Mouse (Mus musculus) embryonic facial prominence, embryonic 12.5 days (tissue): Measurements from ENCODE around the gene Cfl1. TPM values are rescaled to one million over a fixed set of nuclear protein-coding genes. Genes with fewer than 3 reads are reported as not detected.

ENCODE experiments used
- ATAC-seq: fragments of 200-750 bp; cut with Nextera tagmentation; 2 replicates; pipeline ENCODE4 v1.8.0; 2017; ENCODE audit not compliant: insufficient number of reproducible peaks, insufficient read depth, low FRiP score, low TSS enrichment
- H3K27ac ChIP-seq: fragments of 300-500 bp; sonication (generic); 2 replicates; pipeline ENCODE4 v1.5.1; 2016; ENCODE audit warnings: mild to moderate bottlenecking
- H3K27me3 ChIP-seq: fragments of 300-500 bp; sonication (generic); 2 replicates; pipeline ENCODE4 v1.6.1; 2016; ENCODE audit warnings: mild to moderate bottlenecking, moderate library complexity
- H3K36me3 ChIP-seq: fragments of 300-500 bp; sonication (generic); 2 replicates; pipeline ENCODE4 v1.6.1; 2016; ENCODE audit warnings: mild to moderate bottlenecking
- H3K4me1 ChIP-seq: fragments of 300-500 bp; sonication (generic); 2 replicates; pipeline ENCODE4 v1.6.1; 2016
- H3K4me2 ChIP-seq: fragments of 300-500 bp; sonication (generic); replicated peaks from 2 replicates; pipeline ENCODE4 v1.6.1; 2016; ENCODE audit warnings: mild to moderate bottlenecking, moderate library complexity
- H3K4me3 ChIP-seq: fragments of 300-500 bp; sonication (generic); 2 replicates; pipeline ENCODE4 v1.5.1; 2016; ENCODE audit warnings: mild to moderate bottlenecking
- H3K9ac ChIP-seq: fragments of 300-500 bp; sonication (generic); 2 replicates; pipeline ENCODE4 v1.6.1; 2016; ENCODE audit warnings: mild to moderate bottlenecking, moderate library complexity
- H3K9me3 ChIP-seq: fragments of 300-500 bp; sonication (generic); 2 replicates; pipeline ENCODE4 v1.6.1; 2016; ENCODE audit warnings: mild to moderate bottlenecking, moderate library complexity
- WGBS: fragments of 180-500 bp; shearing (Covaris S2); methylation state at CpG from one replicate; pipeline ENCODE4 v1.1.7; 2016; 5-methylcytosine and 5-hydroxymethylcytosine counted together
- polyA plus RNA-seq: library from polyadenylated mRNA; unstranded; fragments of >200 nt; fragmentation: Nextera tagmentation; extraction: Ambion mirVana; gene quantifications from 2 replicates; pipeline ENCODE4 v1.2.1, GENCODE M21; 2016

Gene Cfl1
- polyA plus RNA-seq, 1 experiment from 2014 or later: 2,582 TPM

DNA sequence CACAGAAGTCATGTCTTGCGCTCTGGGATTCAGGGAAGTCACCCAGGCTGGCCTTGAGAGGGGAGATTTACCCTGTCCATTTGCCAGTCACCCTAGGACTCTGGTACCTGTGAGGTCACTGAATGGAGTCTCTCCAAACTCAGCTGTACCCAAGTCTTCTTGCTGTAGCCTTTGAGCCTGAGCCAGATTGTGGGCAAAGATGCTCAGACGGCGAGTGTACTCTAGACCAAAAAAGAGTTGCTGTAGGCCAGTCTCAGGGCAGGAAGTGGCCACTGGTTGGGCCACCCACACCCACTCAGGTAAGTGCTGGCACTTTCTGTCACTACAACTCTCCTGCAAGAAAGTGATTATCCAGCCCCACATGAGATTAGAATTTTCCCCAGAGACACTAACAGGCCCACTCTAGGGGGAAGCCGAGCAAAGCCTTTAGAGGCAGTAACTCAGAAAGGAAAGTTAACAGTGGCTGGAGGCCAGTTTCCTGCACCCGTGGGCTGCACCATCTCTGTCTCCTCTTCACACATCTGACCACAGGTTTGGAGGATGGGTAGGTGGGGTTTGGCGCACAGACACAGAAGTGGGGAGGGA, 23.2 kb upstream of the Cfl1 start:
- H3K9ac ChIP-seq: no peak overlapping the region
- ATAC-seq: no peak
- no peaks in the 10 kb centered on the region; the same call in 1 of the 2 replicates for H3K27me3 ChIP-seq
- peaks cover 54% of the 10 kb centered on the region for H3K36me3 ChIP-seq
- WGBS: 88% methylated on average over 6 of the region's 6 CpGs
- H3K4me3 ChIP-seq: no peak overlapping the region
- H3K4me1 ChIP-seq: peaks cover 4% of the 10 kb centered on the region; the same call in 1 of the 2 replicates
- no peak overlapping the region for H3K27ac ChIP-seq
- H3K9me3 ChIP-seq: no peaks in the 10 kb centered on the region
- H3K4me2 ChIP-seq: no peak overlapping the region

DNA sequence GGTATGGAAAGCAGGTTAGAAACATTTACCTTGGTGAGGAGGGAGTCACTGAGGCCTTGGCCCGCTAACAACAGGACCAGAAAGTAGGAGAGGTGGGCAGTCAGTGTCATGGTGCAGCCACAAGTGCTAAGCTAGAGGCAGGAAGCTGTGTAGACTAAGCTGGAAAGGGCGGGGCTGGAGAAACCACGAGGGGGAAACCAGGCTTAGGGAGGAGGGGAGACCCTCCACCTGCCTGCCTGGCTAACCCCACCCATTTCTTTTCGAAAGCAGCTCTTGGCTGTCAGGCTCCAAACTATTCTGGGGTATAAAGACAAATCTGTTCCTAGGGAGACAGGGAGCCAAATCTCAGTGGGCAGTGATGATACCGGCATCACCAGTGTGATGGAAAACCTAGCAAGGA, 21.9 kb upstream of the Cfl1 start, which contains the start of gene Ctsw:
Gene Ctsw, minus strand, starts transcription at position 134 of the 400 bp plus-strand sequence.
- 58% methylated on average over 5 of the region's 5 CpGs for WGBS
- Histone ChIP-seq H3K27ac (no peak within 1 kb of the TSS), H3K27me3 (no peaks in the 10 kb centered on the region; the same call in 1 of the 2 replicates), H3K9me3 (no peaks in the 10 kb centered on the region), H3K9ac (no peak within 1 kb of the TSS), H3K4me1 (peaks cover 4% of the 10 kb centered on the region; the same call in 1 of the 2 replicates), H3K4me2 (no peak within 1 kb of the TSS), H3K4me3 (no peak within 1 kb of the TSS), H3K36me3 (peaks cover 40% of the 10 kb centered on the region)
- no peak for ATAC-seq

DNA sequence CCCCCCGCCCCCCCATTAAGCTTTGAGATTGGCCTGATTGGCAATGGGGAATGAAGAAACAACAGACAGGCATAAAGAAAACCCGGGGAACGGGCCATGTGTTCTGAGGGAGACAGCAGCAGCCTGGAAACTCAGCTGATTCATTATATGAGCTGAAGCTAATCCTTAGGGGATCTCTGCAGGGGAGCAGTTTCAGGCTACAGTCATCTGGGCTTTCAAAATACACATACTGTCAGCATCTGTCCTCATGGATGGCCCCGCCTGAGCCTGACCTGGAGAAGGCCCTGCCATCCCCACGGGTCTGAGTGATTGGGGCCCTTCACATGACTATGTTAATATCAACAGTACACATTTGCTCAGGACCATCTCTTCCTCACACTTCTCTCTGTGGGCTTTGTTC, 18.4 kb upstream of the Cfl1 start:
- WGBS: 40% methylated on average over 5 of the region's 5 CpGs
- H3K36me3 ChIP-seq: peaks cover 14% of the 10 kb centered on the region
- H3K4me3 ChIP-seq: no peak overlapping the region
- no peaks in the 10 kb centered on the region; the same call in 1 of the 2 replicates for H3K27me3 ChIP-seq
- no peak overlapping the region for H3K4me2 ChIP-seq
- peaks cover 15% of the 10 kb centered on the region for H3K4me1 ChIP-seq
- H3K9ac ChIP-seq: no peak overlapping the region
- no peaks in the 10 kb centered on the region for H3K9me3 ChIP-seq
- H3K27ac ChIP-seq: no peak overlapping the region
- ATAC-seq: no peak

DNA sequence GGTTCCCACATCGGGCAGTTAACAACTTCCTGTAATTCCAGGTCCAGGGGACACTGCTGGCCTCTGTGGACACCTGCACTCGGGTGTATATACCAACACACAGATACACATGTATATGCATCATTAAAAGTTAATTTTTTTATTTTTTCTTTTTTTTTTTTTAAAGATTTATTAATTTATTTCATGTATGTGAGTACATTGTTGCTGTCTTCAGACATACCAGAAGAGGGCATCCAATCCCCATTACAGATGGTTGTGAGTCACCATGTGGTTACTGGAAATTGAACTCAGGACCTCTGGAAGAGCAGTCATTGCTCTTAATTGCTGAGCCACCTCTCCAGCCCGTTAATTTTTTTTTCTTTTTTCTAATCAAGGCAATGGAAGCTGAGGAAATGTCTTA, 17.4 kb upstream of the Cfl1 start:
- no peak for ATAC-seq
- H3K9me3 ChIP-seq: no peaks in the 10 kb centered on the region
- no peak overlapping the region; the same call in 1 of the 2 replicates for H3K4me3 ChIP-seq
- no peak overlapping the region for H3K27ac ChIP-seq
- peak overlapping the region; percentile 87; the same call in 1 of the 2 replicates for H3K4me2 ChIP-seq
- H3K9ac ChIP-seq: no peak overlapping the region
- peaks cover 15% of the 10 kb centered on the region for H3K4me1 ChIP-seq
- WGBS: 82% methylated on average over 3 of the region's 3 CpGs
- H3K27me3 ChIP-seq: no peaks in the 10 kb centered on the region; the same call in 1 of the 2 replicates
- peaks cover 11% of the 10 kb centered on the region for H3K36me3 ChIP-seq

DNA sequence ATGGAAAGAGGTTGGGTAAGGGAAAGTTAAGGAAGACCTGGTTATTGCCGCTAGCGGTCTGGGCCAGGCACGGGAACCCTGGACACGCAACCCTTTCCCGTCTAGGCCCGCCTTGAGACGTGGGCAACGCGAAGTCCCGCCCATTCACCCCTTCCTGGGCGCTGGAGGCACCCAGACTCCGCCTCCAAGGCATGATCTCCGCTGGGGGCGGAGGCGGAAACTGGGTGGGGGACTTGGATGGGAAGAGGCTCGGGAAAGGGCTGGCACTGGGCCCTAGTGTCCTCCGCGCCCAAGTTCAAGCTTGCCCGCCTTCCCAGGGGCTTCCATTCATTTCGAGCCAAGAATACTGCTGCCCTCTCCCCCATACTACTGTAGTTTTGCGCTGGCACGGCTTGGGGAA, 16.5 kb upstream of the Cfl1 start, which contains the start of gene Efemp2:
Gene Efemp2, plus strand, starts transcription at position 235 of the 400 bp plus-strand sequence.
- ATAC-seq: peak; percentile 35; the same call in 1 of the 2 replicates
- H3K9ac ChIP-seq: peak within 1 kb of the TSS; percentile 91
- H3K36me3 ChIP-seq: peaks cover 17% of the 10 kb centered on the region
- H3K27me3 ChIP-seq: no peaks in the 10 kb centered on the region; the same call in 1 of the 2 replicates
- peak within 1 kb of the TSS; percentile 69 for H3K4me3 ChIP-seq
- H3K4me2 ChIP-seq: peak within 1 kb of the TSS; percentile 87
- 1% methylated on average over 22 of the region's 22 CpGs for WGBS
- H3K4me1 ChIP-seq: peaks cover 15% of the 10 kb centered on the region
- no peaks in the 10 kb centered on the region for H3K9me3 ChIP-seq
- H3K27ac ChIP-seq: peak within 1 kb of the TSS; percentile 92

DNA sequence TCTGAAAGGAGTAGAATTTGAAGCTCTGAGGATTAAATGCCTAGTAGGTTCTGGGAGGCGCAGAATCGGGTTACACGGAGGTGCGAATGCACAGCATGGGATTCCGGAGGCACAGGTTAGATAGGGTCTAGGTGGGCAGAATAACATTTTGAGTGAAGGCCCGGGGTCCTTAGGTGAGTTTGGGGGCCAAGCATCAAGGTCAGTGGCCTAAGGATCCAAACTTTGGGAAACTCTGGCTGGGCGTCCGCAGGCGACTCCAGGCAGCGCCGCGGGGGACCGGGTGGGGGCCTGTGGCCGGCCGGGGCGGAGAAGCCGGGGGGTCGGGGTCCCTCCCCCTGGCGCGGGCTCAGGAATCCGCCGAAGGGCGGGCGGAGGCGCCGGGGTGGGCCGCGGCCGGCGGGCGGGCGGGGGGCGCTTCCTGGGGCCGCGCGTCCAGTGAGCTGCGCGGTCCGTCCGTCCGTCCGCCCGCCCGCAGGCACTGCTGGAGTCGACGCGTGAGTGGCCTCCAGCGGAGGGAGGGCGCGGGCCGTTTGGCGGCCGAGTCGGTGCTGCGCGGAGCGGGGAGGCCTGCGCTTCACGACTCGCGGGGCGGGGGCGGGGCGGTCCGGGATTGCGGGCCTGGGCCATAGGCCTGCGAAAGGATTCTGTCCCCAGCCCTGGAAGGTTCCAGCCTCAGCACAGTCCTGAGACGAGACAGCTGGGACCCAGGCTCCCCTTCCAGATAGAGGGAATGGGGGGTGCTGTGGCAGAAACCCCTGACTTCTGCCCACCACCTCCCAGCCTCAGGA, 15.8 kb upstream of the Cfl1 start:
- WGBS: under 1% methylated on average over 39 of the region's 68 CpGs
- Histone ChIP-seq H3K9me3 (no peaks in the 10 kb centered on the region), H3K4me3 (peak overlapping the region; percentile 69), H3K27ac (peak overlapping the region; percentile 92), H3K4me2 (peak overlapping the region; percentile 87), H3K27me3 (no peaks in the 10 kb centered on the region; the same call in 1 of the 2 replicates), H3K36me3 (peaks cover 23% of the 10 kb centered on the region), H3K4me1 (peaks cover 15% of the 10 kb centered on the region), H3K9ac (peak overlapping the region; percentile 91)
- ATAC-seq: peak; percentile 72

DNA sequence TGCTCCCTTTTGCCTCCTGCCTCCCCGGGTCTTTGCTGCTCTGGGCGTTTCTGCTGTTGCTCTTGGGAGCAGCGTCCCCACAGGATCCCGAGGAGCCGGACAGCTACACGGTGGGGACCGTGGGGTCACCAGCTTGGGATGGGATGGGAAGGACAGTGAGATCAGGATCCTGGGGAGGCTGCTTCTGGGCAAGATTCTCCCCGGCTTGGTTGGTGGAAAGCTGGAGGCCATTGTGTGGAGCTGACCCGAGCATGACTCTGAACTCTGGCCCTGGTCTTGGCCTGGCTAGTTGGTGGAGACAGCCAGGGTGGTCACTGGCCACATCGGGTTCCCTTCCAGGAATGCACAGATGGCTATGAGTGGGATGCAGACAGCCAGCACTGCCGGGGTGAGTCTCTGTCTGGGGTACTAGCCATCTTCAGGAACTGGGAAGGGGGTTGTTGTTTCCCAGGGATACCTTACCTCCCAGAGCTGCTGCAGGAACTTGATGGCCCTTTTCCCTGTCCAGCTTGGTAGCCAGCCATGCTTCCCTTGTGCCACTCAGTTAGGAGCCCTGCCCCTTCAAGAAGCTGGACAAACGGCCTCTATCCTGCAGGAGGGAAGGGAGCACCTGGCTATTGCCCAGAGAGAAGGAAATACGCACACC, 15.1 kb upstream of the Cfl1 start:
- Histone ChIP-seq H3K9ac (peak overlapping the region; percentile 91), H3K4me3 (peak overlapping the region; percentile 69), H3K36me3 (peaks cover 28% of the 10 kb centered on the region), H3K4me1 (peaks cover 15% of the 10 kb centered on the region), H3K27ac (peak overlapping the region; percentile 92), H3K4me2 (peak overlapping the region; percentile 87), H3K9me3 (no peaks in the 10 kb centered on the region), H3K27me3 (no peaks in the 10 kb centered on the region)
- peak; percentile 17; the same call in 1 of the 2 replicates for ATAC-seq
- WGBS: 16% methylated on average over 13 of the region's 13 CpGs

DNA sequence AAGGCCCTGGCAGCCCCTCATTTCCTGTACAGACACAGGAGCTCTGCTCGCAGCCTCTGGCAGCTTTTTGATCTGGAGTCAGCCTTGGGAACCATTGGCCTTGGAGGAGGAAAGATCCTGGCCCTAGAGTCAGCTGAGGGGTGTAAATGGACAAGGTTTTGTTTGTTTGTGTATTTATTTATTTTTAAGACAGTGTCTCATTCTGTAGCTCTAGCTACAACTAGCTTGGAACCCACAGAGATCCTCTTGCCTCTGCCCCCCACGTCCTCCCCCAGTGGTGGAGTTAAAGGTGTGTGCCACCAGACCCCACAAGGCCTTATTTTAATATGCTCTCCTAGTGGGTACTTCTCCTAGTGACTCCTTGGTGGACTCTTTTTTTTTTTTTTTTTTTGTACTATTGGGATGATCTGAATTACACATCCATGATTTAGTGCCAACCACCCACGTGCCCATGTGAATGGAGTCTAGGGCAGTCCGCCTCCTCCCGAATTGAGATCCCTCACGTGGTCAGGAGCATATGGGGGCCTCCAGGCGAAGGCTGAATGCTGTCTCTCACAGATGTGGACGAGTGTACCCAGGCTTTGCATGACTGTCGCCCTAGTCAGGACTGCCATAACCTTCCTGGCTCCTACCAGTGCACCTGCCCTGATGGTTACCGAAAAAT, 13.1 kb upstream of the Cfl1 start:
- no peak overlapping the region for H3K27ac ChIP-seq
- no peak overlapping the region for H3K4me2 ChIP-seq
- 87% methylated on average over 10 of the region's 10 CpGs for WGBS
- H3K27me3 ChIP-seq: no peaks in the 10 kb centered on the region
- no peak for ATAC-seq
- peaks cover 47% of the 10 kb centered on the region for H3K36me3 ChIP-seq
- no peaks in the 10 kb centered on the region for H3K9me3 ChIP-seq
- peaks cover 15% of the 10 kb centered on the region for H3K4me1 ChIP-seq
- no peak overlapping the region for H3K9ac ChIP-seq
- H3K4me3 ChIP-seq: no peak overlapping the region

DNA sequence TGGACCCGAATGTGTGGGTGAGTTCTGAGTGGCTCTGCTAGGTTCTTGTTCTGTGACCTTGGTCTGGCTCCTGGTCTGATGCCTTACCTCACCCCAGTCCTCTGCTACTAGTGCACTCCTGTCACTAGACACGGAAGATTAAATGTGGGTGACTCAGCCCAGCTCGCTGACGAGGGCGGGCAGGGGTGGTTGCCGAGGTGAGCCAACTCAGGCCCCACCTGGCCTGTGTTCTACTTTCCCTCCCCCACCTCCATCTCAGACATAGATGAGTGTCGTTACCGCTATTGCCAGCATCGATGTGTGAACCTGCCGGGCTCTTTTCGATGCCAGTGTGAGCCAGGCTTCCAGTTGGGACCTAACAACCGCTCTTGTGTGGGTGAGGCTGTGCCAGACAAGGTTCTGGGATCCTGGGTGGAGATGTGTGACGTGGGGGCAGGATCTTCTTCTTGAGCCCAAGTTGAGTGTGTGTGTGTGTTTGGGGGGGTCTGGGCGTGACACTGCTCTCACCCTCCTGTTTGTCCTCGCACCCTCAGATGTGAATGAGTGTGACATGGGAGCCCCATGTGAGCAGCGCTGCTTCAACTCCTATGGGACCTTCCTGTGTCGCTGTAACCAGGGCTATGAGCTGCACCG, 12.5 kb upstream of the Cfl1 start:
- peaks cover 54% of the 10 kb centered on the region for H3K36me3 ChIP-seq
- ATAC-seq: no peak
- H3K4me1 ChIP-seq: peaks cover 15% of the 10 kb centered on the region
- H3K27me3 ChIP-seq: no peaks in the 10 kb centered on the region
- H3K4me3 ChIP-seq: no peak overlapping the region
- H3K9ac ChIP-seq: no peak overlapping the region
- no peak overlapping the region for H3K4me2 ChIP-seq
- H3K27ac ChIP-seq: no peak overlapping the region
- 92% methylated on average over 18 of the region's 18 CpGs for WGBS
- H3K9me3 ChIP-seq: no peaks in the 10 kb centered on the region

DNA sequence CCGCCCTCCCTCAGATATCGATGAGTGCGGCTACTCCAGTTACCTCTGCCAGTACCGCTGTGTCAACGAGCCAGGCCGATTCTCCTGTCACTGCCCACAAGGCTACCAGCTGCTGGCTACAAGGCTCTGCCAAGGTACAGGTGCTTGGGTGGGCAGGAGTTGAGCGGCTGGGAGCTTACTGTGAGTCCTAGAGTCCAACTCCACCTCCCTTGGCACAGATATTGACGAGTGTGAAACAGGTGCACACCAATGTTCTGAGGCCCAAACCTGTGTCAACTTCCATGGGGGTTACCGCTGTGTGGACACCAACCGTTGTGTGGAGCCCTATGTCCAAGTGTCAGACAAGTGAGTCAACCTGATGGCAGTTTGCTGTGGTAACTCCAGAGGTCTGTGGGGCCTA, 10.2 kb upstream of the Cfl1 start:
- H3K36me3 ChIP-seq: peaks cover 76% of the 10 kb centered on the region
- H3K27me3 ChIP-seq: no peaks in the 10 kb centered on the region
- no peaks in the 10 kb centered on the region for H3K9me3 ChIP-seq
- no peak overlapping the region for H3K4me3 ChIP-seq
- no peak for ATAC-seq
- H3K9ac ChIP-seq: no peak overlapping the region
- no peak overlapping the region; the same call in 1 of the 2 replicates for H3K27ac ChIP-seq
- WGBS: 92% methylated on average over 10 of the region's 10 CpGs
- H3K4me2 ChIP-seq: no peak overlapping the region
- H3K4me1 ChIP-seq: peaks cover 11% of the 10 kb centered on the region

DNA sequence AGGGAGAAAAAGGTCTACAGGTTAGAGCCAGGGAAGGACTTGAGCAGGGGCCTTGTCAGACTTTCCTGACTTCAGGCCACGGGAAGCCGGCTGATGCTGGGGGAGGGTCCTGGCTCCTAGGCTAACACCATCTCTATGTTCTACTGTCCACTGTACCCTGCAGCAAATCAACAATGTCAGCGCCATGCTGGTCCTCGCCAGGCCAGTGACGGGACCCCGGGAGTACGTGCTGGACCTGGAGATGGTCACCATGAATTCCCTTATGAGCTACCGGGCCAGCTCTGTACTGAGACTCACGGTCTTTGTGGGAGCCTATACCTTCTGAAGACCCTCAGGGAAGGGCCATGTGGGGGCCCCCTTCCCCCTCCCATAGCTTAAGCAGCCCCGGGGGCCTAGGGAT, 8.9 kb upstream of the Cfl1 start:
- WGBS: 90% methylated on average over 10 of the region's 10 CpGs
- no peak for ATAC-seq
- no peak overlapping the region for H3K4me3 ChIP-seq
- no peak overlapping the region for H3K9ac ChIP-seq
- peaks cover 87% of the 10 kb centered on the region for H3K36me3 ChIP-seq
- H3K9me3 ChIP-seq: no peaks in the 10 kb centered on the region
- no peaks in the 10 kb centered on the region for H3K27me3 ChIP-seq
- H3K27ac ChIP-seq: no peak overlapping the region
- H3K4me1 ChIP-seq: peaks cover 2% of the 10 kb centered on the region; the same call in 1 of the 2 replicates
- H3K4me2 ChIP-seq: no peak overlapping the region
